Mouse (Mus musculus): ENCODE data around the gene Ppp2r3c. TPM values are rescaled to one million over a fixed set of nuclear protein-coding genes. Genes with fewer than 3 reads are reported as not detected.
A peak's percentile ranks its signal among the peaks of the same experiment; 100 is the strongest.
"Not testable (repeated sequence)": the region's sequence is repeated elsewhere in the genome, so short reads cannot be mapped to it uniquely, and the experiment has no call there.

Gene Ppp2r3c
- total RNA-seq (2021): 10 to 100 TPM; 13.0 to 13.9 TPM
- long read RNA-seq, full-length matches to known transcripts: 8 of 39 reads
- long read RNA-seq, partial matches to known transcripts: 26 of 39 reads
- long read RNA-seq, other reads (novel, unspliced or antisense): 5 of 39 reads

GRCm38 (mm10) chr12:55302485-55303441, at the start of gene Ppp2r3c:
Gene Ppp2r3c, minus strand, starts transcription at chr12:55302998.
- DNase-seq (ENCODE audit: low spot score in 2 of 2): peak; percentile 88 to 91

GRCm38 (mm10) chr12:55344583-55344982, 41.8 kb upstream of the Ppp2r3c start:
- DNase-seq (ENCODE audit: low spot score in 2 of 2): peak; percentile 15 to 30

- no peak for DNase-seq (ENCODE audit: low spot score in 2 of 2)
Measured at GRCm38 (mm10) chr12:55343998-55344397, 41.2 kb upstream of the Ppp2r3c start.

DNA sequence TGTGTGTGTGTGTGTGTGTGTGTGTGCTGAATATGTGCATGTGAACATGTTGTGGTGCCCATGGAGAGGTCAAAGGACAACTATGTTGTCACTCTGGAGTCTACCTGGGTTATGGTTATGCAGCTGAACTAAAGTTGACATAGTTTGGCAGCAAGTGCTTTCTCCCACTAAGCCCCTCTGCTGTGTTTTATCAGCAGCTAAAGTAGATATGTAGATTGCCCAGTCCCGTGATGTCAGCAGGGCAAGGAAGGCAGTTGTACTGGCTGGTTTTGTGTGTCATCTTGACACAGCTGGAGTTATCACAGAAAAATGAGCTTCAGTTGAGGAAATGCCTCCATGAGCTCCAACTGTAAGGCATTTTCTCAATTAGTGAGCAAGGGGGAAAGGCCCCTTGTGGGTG, 40.2 kb upstream of the Ppp2r3c start:
- DNase-seq (ENCODE audit: low spot score in 2 of 2): not testable (repeated sequence)

- DNase-seq (ENCODE audit: low spot score in 2 of 2): not testable (repeated sequence)
Measured at GRCm38 (mm10) chr12:55338490-55338889, 35.7 kb upstream of the Ppp2r3c start.

DNA sequence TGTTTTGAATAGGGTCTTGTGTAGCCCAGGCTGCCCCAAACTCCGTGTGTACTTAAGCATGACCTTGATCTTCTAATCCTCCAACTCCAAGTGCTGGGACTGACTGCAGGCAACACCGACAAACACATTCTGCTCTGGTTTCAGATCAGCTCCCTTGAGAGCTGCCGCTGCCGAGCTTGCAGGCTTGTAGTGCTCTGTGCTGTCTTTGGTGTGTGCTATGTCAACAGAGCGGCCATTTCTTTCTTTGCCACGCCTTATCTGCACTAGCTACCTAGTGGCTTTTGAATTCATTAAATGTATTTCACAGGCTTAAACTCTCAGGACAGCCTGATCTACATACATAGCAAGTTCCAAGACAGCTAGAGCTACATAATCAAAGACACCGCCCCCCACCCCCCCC, 30.9 kb upstream of the Ppp2r3c start:
- no peak for DNase-seq (ENCODE audit: low spot score in 2 of 2)

GRCm38 (mm10) chr12:55329351-55329750, 26.6 kb upstream of the Ppp2r3c start:
- no peak for DNase-seq (ENCODE audit: low spot score in 2 of 2)

- DNase-seq (ENCODE audit: low spot score in 2 of 2): no peak
Measured at GRCm38 (mm10) chr12:55328784-55329183, 26.0 kb upstream of the Ppp2r3c start.

GRCm38 (mm10) chr12:55325702-55326101, 22.9 kb upstream of the Ppp2r3c start:
- no peak for DNase-seq (ENCODE audit: low spot score in 2 of 2)

DNA sequence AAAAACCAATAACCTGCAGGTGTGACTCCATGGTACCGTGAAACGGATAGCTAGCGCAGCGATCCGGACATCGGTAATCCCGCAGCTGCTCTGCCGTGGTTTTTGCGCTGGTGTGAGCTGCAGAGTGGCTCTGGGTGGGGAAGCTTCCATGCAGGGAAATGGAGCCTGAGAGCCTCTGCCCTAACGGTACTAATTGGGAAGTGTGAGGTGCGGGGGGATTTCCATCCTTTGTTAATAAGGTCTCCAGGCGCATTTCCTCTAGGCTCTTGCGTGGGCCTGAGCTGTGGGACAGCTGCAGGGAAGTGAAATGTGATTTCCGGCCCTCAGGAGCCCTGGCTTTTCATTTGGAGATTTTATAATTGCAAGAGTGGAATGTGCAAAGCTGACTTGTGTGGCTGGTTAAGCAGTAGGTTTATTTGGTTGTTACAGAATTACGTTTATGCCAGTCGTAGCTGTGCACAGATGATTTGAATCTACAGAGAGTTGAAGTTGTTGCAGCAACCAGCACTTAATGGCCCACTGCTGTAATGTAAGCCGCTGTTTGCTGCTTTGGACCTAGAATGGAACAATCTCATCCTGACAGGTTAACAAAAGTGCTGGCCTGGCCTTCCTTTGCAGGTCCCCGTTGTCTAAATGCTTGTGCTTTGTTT, 19.0 kb upstream of the Ppp2r3c start:
- no peak for DNase-seq (ENCODE audit: low spot score in 2 of 2)

DNA sequence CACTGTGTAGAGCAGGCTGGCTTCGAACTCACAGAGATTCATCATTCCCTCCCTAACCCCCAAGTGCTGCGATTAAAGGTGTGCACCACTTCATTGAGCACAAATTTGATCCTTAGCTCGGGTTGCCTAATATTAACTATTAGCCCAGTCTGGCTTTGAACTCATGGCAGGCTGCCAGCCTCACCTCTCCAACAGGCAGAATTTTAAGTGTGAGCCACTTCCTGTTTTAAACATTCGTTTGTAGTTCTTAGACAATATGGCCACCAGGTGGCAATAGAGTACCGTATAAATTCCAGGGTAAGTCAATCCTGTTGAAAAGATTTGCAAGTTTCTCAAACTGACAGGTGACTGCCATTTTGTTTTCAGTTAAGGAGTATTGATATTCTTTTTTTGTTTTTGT, 12.4 kb upstream of the Ppp2r3c start:
- DNase-seq (ENCODE audit: low spot score in 2 of 2): peak; percentile 71 to 80

DNA sequence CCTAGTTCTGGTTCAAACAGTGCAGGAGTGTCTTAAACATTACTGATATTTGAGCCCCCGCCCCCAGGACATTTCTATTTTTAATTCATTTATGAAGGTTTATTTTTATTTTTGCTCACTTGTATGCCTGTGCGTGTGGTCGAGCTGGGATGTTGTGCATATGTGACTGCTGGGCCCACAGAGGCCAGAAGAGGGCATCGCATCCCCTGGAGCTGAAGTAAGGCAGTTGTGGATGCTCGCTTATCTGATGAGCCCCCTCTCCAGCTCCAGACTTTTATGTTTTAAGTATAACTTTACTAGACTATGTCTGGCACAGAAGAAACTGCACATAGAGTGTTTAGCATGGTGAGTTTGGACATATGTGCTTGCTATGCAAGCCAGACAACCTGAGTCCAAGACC, 11.1 kb upstream of the Ppp2r3c start:
- DNase-seq (ENCODE audit: low spot score in 2 of 2): no peak

GRCm38 (mm10) chr12:55311841-55312240, 9.0 kb upstream of the Ppp2r3c start:
- DNase-seq (ENCODE audit: low spot score in 2 of 2): no peak

DNA sequence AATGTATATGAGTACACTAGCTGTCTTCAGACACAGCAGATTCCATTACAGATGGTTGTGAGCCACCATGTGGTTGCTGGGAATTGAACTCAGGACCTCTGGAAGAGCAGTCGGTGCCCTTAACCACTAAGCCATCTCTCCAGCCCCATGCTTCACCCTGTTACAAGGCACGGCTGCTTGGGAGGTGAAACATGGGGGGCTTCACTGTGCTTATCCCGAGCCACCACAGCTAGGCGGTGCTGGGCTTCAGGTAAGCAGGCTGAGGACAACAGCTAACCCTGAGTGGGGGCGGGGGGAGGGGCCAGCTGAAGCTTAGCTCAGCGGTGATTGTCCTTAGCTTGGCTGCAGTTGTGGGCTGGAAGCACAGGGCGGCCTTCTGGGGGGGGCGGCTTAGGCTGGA, 6.7 kb upstream of the Ppp2r3c start:
- DNase-seq (ENCODE audit: low spot score in 2 of 2): no peak

GRCm38 (mm10) chr12:55308731-55309130, 5.9 kb upstream of the Ppp2r3c start:
- no peak for DNase-seq (ENCODE audit: low spot score in 2 of 2)

DNA sequence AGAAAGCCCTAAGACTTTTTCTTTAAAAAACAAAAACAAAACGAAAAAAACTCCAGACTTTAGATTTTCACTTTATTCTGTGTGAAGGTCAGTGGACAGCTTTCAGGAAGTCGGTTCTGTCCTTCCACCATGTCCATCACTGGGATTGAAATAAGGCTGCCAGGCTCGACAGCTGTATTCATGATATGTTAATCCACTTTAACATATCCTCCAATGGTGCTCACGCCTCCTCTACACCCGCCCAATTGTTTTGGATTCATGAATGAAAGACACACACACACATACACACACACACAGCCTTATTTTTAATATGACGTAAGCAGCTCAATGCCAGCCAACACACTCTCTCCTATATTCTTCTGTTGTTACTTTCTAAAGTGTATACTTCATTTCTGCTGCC, 4.8 kb upstream of the Ppp2r3c start:
- DNase-seq (ENCODE audit: low spot score in 2 of 2): no peak

DNA sequence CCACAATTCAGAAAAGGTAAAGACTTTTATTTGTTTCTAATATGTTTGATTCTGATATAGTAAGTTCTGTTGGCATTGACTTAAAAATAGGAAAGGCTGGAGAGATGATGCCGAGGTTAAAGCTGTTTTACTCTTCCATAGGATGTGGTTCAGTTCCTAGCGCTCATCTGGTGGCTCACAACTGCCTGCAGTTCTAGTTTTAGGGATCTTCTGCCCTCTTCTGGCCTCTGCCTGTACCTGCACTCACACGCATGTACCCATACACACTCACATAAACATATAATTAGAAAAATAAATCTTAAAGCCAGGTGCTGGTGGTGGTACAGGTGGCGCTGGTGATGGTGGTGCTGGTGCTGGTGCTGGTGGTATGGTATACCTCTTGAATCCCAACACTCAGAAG, 3.6 kb upstream of the Ppp2r3c start:
- no peak for DNase-seq (ENCODE audit: low spot score in 2 of 2)

GRCm38 (mm10) chr12:55301472-55302300, 1.1 kb downstream of the Ppp2r3c start:
- DNase-seq (ENCODE audit: low spot score in 2 of 2): peak in 1 of 2 experiments; percentile 20

DNA sequence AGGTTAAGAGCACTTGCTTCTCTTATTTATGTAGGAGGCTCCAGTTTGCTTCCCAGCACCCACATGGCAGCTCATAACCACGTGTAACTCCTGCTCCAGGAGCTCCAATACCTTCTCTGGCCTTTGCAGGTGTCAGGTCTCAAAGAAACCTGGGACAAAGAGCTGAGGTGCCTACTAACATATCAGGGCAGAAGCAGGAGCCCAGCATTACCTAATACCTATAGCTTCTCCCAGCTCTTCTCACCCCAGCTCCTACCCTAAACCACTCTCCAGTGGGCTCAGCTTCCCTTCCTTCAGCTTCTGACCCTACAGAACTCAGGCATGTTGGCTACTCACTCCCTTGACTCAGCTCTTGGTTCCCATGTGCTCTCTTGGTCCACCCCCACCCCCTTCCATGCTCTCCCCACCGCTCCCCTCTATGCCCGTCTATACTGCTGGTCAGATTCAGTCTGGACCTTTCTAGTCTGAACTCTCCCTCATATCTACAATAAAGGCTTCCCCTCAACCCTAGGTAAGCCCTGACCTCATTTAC, 1.9 kb downstream of the Ppp2r3c start:
- no peak for DNase-seq (ENCODE audit: low spot score in 2 of 2)

DNA sequence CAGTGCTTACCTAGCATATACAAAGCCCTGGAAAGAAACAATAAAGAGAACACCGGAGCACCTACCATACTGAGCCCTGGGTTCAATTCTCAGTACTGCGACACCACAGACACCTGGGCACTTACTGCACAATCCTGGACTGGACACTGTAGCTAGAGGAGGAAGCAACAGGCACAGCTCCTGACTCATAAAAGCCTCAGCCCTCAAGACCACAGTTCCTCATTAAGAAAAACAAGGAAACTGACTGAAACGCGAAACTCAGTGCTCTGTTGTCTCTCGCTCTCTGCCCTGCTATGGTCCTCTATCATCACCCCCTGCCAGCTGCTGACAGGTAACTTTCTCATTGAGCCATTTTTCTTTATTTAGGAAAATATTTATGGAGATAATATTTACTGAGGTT, 3.5 kb downstream of the Ppp2r3c start, which contains the start of gene 1110008L16Rik:
Gene 1110008L16Rik (plus strand): TSS at position 242 of the 400 bp plus-strand sequence.
- DNase-seq (ENCODE audit: low spot score in 2 of 2): no peak

DNA sequence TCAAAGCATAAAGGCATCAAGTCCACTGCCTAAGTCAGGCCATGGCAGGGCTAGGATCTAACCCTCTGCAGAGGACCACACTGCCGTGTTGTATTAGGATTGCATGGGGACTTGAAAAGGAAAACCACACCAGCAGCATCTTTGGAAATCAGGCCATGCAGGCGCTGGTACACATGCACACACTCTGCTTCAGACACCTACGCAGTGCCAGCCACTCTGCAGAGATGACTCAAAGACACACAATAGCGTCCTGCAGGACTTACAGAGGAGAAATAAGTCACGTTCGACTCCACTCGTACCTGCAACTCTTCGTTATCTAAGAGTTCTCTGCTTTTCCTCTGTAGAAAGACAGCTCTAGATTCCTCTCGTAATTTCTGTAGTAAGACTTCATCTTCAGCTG, 4.7 kb downstream of the Ppp2r3c start:
- DNase-seq (ENCODE audit: low spot score in 2 of 2): no peak
